Mouse (Mus musculus) right cerebral cortex, postnatal 36 days (tissue): ENCODE measurements around the gene Pald1.
A peak's percentile ranks its signal among the peaks of the same experiment; 100 is the strongest.

Experiments
- DNase-seq, 2 experiments: peaks; one replicate each; pipeline ENCODE4 v3.0.0; 2022; ENCODE audit warnings: low spot score in 2 of 2, mixed read lengths in 1 of 2

The Pald1 gene

DNA sequence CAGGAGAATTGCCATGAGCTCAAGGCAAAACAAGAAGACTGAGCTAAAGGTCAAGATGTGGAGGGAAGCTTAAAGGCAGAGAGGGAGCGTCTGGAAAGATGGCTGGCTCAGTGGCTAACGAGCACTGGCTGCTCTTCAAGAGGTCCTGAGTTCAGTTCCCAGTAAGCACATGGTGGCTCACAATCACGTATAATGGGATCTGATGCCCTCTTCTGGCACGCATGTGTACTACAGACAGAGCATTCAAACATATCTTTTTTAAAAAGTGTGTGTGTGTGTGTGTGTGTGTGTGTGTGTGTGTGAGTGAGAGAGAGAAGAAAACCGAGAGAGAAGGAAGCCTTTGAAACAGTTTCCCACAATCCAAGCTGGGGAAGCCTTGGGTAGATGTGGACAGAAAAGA lies 19.1 kb upstream of the Pald1 start:
- no peak for DNase-seq

DNA sequence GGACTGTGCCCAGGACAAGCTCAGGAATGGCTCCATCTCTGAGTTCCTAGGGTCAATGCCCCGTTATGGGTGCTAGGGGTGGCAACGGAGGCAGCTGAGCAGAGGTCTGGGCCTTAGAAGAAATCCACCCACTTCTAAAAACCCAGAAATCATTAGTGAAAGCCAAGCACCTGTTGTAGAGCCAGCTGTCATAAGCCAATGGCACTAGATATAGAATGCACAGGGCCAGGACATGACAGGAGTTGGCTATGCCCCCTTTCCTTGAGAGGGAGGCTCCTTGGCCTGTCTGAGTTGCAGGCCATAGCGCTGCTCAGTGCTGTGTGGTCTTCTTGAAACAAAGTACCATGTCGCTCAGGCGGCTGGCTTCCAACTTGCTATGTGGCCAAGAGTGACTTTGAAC lies 17.1 kb upstream of the Pald1 start:
- DNase-seq, result no peak

DNA sequence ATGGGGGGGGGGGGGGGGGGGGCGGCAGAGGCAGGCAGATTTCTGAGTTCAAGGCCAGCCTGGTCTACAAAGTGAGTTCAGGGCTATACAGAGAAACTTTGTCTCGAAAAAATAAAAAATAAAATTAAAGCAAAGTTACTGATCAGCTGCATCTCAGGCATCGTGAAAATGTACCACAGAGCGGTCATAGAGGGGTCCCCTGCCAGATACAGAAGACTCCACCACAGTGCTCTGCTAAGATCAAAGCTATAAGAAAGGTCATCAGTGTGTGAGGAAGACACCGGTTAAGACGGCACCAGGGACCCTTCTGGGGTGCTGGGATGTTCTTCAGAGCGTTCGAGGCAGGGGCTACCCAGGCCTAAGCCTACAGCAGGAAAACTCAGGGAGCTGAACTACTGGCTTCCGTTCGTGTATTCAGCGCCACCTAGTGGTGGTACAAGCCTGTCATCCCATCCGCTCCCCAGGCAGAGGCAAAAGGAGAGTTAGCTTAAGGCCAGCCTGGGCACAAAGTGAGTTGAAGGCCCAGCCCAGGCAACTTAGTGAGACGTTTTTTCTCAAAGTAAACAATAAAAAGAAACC lies 15.9 kb upstream of the Pald1 start:
- DNase-seq, result no peak

DNA sequence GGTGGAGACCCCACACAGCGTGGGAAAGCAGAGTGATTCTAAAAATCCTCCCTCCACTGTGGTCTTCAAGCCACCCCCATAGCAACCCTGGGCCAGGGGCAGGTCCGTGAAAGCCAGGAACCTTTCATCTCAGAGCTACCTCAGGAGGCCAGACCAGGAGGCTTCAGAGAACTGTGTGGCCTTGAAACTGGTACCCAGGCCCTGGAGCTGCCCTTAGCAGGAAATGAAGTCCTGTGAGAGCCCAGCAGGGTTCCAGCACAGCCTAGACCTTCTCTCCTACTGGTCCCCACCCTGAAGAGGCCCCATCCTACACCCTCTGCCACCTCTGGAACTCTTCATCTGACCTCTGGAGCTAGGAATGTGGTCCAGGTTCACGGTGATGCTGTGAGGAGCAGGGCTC lies 14.8 kb upstream of the Pald1 start:
- no peak for DNase-seq

DNA sequence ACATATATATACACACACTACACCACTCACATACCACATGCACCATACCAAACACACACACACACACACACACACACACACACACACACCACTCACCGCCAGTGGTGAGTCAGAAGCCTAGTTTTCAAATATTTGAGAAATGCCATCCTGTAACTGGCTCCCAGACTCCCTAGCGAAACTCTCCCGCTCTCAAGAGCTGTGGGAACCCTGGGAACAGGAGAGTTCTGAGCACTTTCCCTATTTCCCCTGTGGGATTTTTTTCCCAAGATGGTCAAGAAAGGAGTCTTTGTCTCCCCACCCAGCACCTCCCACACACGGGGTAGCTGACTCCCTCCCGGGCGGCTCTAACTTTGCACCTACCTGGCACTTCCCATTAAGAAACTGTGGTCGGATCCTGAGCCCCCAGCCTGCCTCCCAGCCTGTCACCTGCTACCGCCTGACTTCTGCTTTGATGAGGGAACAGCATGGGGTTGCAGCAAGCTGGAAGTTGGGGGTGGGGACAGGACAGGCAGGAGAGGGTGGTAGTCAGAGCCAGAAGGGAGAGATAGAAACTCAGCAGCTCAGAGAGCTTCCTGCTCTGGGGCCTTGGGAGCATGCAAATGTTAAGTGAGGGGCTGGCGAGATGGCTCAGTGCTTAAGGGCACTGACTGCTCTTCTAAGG lies 11.3 kb upstream of the Pald1 start:
- DNase-seq, result no peak

DNA sequence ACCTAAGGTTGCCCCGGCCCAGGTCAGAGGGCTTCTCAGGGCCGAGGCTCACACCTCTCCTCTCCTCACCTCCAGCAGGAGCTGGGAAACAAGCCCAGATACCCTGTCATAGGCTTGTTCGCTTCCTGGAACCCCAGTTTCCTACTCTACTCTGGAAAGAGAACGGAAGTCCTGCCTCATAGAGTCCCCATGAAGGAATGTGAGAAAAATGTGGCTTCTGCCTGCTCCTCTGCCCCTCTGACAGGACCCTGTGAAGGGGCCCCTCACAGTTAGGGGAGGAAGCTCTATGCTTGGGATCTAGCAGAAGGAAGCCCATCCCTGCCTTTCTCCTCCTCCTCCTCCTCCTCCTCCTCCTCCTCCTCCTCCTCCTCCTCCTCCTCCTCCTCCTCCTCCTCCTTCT lies 9.3 kb upstream of the Pald1 start:
- no peak for DNase-seq

DNA sequence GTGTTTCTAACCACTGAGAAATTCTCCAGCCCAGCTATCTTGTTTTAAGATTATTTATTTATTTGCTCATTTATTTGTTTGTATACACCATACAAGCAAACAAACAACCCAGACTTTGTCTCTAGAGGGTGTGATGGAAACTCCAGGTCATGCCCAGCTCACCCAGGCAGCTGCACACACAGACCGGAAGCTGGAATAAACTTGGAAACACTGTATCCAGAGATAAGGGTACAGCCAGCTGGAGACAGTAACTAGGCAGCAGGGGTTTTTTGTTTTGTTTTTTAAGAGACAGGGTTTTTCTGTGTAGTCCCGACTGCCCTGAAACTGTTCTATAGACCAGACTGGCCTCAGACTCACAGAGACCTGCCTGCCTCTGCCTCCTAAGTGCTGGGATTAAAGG lies 6.8 kb upstream of the Pald1 start:
- no peak for DNase-seq

DNA sequence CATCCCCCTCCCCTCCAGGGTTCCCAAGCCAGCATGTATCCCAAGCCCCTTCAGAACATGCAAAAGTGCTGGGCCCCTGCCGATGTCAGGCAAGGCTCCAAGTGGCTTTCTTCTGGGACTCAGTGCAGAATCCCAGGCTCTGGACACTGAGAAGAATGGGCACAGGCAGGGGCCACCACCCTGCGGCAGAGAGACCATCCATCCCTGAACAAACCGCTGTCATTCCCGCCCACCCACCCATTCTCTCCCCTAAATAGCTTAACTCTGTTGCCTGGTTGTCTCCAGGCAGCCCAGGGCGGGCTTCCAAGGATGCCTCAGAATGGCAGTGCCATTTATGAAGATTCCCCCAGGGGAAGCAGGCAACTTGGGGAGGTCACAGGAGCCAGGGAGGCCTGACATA lies 5.7 kb upstream of the Pald1 start:
- DNase-seq, result no peak

DNA sequence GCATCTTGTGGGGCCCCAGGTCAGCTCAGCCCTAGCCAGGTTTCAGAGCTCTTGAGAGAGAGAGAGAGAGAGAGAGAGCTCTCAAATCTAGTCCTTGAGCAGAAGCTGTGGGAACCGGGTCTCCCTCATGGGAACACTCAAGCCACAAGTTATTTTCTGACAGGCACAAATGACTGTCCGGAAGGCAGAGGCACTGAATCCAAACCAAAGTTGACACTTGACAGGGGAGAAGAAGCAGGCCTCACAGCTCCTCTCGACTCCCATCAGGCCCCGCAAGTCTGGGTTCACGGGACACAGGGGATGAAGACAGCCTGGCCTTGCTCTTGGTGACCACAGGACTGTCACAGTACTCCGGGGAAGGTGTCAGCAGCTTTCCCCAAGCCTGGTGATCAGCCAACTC lies 3.0 kb upstream of the Pald1 start:
- DNase-seq, result no peak

DNA sequence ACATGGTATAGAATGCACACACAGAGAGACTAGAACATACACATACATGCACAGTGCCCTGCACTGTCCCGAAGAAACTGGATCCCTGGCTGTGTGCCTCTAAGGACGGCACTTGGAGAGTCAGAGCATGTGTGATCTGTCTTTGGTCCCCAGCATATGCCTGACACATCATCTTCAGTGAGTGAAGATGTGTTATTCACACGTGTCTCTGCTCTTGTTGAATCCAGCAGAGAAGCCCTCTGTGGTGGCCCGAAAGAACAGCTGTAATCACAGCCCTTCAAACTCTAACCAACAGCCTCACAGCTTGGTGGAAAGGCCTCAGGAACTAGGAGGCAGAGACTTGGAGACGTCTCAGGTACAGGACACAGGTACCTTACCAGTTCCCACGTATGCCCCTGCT lies 1.8 kb upstream of the Pald1 start:
- no peak for DNase-seq

DNA sequence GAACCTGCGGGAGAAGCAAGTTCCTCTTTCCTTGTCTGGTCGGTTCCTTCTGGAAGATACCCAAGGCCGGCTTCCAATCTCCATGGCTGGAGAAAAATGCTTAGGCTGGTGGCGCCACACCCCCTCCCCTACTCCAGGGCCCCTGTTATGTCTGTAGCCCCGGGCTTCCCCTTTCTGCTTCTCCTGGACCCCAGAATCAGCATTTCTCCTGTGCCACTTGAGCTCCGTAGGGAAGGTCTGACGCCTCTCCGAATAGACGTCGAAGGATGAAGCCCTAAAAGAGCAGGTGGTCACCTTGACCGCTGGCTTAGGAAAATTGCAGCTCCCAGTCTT lies 351 bp upstream of the Pald1 start:
- DNase-seq, result no peak

DNA sequence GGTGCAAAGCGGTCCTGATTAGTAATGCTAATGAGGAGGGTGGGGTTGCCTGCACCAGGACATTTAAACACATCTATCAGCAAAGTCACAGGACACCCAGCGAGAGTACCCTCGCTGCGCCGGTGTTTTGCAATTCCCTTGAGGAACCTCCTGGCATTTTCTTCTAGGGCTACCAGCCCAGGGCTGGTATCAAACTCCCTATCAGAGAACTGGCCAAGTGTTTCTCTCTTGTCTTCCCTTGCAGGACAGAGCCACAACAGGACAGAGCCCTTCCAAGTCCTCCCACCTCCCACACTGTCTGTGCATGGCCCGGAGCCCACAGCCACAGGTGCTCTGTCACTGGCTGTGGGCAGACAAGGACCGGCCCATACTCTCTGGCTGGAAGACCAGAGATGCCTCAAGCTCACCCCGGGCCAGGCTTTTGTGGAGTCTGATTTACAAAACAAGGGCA lies 1.0 kb downstream of the Pald1 start:
- no peak for DNase-seq

DNA sequence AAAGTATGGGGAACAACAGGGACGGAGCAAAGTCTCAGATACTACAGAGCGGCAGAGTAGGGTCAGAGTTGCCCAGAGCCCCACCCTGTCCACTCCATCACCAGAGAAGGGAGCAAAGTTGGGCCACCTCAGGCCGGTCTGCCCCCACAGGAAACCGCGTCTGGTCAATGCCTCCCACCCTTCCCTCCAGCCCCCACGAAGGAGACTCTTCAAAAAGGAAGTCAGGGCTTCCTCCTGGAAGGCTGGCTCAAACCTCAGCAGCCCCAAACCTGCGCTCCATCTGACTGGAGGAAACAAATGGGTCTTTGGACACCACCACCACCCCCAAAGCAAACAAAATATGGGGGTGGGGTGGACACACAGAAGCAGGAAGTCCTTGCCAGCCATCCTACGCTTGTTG lies 1.5 kb downstream of the Pald1 start:
- no peak for DNase-seq

DNA sequence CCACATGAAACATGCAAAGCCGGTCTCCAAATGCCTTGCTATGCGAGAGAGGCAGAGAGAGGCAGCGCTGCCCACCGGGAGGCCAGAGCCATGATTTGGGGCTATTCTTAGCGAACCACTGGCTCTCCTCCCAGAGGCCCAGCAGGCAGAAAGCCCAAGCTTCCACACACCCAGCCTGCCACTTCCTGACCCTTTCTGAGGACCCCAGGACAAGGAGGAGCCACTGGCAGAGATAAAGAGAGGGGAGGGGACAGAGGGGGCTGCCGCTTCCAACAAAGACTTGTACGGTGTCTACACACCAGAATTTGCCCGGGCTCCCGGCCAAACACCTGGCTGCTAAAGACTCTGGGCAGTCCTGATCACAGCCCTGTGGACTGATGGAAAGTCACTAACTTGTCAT lies 3.1 kb downstream of the Pald1 start:
- no peak for DNase-seq

DNA sequence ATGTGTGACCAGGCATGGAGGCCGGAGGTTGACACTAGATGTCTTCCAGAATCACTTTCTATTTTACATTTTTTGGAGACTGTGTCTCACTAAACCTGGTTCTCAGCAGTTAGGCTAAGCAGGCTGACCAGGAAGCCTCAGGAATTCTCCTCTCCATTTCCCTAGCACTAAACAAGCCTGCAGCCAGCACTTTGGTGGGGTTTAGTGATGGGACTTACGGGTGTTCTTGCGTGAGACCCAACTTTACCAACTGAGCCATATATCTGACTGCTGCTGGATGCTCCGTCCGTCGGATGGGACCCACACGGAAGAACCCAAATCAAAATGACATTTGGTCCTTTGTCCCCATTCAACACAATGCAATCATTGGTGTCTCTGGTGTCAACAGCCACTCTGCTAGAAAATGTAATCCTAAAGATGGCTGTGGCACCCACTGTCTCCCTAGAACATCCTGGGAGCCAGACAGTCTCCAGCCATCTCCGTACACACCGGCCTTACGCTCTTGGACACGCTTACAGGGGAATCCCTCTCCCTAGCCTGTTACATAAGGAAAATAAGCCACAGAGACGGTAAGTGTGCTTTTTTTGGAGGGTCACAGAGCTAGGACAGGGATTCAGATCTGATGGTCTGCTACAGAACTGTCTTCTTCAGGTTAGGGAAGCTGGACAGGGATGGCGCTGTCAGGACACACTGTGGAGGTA lies 3.8 kb downstream of the Pald1 start:
- no peak for DNase-seq

DNA sequence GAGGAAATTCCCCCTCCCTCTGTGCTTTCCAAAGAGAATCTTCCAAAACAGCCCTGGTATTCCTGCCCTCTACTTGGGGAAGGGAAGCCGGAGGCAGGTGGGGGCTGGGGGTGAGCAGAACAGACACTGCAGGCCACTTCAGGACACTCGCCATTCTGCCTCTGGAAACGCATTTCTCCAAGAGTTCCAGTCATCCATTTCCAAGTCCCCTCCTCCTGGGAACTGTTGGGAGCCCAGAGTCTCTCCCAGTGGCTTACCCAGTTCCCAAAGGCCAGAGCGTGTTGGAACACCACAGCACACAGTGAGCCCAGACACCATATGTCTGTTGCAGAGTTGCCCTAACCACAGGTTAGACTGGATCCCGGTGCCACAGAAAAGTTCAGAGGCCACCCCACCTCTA lies 4.6 kb downstream of the Pald1 start:
- DNase-seq, result no peak

DNA sequence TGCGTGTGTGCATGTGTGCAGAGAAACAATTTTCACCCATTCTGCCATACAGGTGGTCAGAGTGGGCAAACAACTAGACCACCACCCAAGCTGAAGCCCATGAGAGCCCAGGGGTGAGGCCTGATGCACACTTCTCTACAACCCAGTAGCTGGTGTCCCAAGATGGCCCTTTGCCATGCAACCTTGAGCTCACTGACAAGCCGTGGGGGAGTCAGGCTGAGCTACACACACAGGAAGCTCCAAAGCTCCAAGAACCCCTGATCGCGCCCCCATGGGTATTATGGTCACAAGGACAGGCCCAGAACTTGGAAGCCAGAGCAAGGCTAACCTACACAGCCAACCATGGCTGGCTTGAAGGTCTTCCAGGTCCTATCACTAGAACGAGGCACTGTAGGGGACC lies 5.3 kb downstream of the Pald1 start:
- DNase-seq, result no peak

DNA sequence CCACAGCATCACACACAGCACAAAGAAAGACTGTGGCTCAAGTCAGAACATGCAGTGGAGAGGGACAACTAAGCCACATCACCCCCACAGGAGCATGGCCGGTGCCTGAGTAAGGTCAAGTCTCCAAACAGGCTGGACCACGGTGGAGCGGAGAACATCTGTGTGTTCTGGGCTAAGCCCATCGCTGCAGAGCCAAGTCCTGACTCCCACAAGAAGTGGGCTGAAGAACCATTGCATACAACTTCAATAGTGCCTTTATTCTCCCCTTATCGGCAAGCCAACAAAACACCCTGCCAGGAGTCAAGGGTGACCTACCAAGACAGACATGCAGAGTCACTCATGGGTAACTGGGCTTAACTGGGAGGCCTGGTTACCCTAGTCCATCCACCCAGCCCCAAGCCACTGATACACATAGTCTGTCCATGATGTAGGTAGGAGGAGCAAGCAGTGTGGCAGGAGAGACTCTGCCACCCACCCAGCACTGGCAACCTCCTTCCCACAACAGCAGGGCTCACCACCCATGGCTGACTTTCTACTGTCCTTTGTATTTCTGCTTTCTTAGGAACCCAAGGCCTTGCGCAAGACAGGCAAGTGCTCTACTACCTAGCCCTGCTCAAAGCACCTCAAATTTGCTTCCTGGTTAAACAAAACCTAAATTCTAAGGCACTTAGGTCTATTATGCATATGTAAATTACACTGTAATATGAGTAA lies 8.4 kb downstream of the Pald1 start:
- no peak for DNase-seq

DNA sequence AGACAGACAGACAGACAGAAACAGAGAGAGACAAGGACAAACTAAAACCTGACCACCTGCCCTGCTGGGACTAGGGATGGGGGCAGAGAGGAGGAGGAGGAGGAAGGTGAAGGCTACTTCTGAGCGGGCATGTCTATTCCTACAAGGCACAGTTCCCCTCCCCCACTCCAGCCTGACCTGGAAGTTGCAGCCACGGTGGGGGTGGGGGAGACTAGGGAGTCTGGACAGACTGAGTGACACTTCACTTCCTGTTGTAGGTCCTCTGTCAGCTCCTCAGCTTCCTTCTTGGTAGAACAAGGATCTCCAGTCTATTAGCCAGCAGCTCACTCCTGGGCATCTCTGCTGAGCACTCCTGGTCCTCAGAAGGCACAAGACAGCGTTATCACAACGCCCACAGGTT lies 9.3 kb downstream of the Pald1 start:
- DNase-seq, result peak in 1 of 2 experiments; percentile 29

DNA sequence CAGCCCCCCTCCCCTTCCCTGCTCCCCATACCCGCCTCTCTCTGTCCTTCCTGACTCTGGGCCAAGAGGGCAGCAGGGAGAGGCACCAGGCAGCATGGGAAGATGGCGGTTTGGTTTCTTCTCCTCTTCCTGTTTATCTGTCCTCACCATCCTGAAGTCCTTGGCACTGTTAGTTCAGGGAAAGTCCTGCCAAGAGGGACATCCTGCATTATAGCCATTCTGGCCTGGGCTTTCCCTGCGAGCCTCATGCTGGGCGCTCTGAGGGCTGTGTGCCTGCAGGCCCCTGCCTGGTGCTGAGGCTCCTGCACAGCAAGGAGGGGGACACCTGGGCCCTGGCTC lies 10.8 kb downstream of the Pald1 start:
- no peak for DNase-seq

DNA sequence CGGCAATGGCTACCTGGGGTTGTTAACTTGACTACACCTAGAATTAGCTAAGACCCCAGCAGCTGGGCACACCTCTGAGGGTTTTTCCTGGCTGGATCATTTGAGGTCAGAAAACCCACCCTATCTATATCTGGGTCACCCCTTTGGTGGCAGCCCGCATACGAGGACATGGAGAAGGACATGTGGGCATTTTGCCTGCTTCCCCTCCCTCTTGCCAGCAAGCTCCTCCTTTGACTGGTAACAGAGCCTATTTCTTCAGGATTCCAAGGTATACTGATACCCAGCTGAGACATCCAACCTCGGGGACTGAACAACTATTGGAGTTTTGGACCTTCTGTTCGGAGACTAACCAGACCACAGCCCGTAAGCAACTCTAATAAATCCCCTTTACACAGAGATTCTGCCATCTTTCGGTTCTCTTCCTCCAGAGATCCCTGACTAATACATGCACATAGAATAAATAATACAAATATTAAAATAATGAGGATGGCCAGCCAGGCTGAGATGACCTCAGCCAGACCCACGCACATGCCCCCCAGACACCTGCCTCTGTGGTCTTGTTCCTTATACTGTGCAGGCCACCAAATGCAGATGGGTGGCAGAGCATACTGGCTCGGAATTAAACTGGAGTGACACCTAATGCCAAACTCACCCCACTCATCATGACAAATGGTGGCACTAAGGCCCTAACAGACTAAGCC lies 11.3 kb downstream of the Pald1 start:
- DNase-seq, result no peak

DNA sequence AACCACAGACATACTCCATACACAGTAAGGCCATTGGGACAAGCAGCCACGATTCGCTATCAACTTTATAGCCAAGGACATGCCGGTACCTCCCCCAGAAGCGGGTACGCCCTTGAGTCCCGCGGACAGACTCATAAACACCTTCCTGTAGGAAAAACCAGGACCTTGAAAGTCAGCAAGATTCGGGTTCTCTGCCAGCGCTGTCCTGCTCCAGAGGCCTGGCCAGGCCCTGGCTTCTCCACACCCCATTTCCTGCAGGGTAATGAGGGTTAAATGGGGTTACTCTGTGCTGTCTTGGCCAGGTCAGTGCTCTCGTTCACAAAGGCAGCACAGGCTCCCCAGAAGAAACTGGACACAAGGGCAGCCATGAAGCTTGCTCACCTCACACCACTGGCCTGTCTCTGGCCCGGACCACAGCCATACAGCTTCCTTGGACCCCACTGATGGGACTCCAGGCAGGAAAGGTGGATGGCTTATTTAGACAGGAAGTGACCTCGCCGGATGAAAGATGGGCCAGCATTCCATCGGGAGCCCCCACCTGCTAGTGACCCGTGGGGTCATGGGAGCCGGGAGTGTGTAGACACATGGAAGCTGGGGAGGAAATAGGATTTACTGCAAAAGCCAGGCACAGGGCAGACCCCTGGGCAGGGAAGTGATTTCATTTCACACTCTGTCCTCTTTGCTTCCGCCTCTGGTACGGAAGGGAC lies 12.9 kb downstream of the Pald1 start:
- no peak for DNase-seq
